Mouse (Mus musculus) kidney, embryonic 15.5 days (tissue): ENCODE results near the gene Jazf1. TPM values are rescaled to one million over a fixed set of nuclear protein-coding genes. Genes with fewer than 3 reads are reported as not detected.

Experiments
- ATAC-seq: fragments of 200-750 bp; cut with Nextera tagmentation; replicated peaks from 2 replicates; pipeline ENCODE4 v1.8.0; 2017; ENCODE audit warnings: moderate TSS enrichment; ENCODE audit not compliant: low FRiP score
- H3K27ac ChIP-seq: fragments of 300-500 bp; sonication (generic); 2 replicates; pipeline ENCODE4 v1.5.1; 2015; ENCODE audit warnings: mild to moderate bottlenecking, inconsistent platforms
- H3K27me3 ChIP-seq: fragments of 300-500 bp; sonication (generic); 2 replicates; pipeline ENCODE4 v1.6.1; 2015; ENCODE audit warnings: inconsistent platforms
- H3K36me3 ChIP-seq: fragments of 300-500 bp; sonication (generic); 2 replicates; pipeline ENCODE4 v1.6.1; 2015; ENCODE audit warnings: inconsistent platforms
- H3K4me1 ChIP-seq: fragments of 300-500 bp; sonication (generic); 2 replicates; pipeline ENCODE4 v1.6.1; 2015; ENCODE audit warnings: inconsistent platforms
- H3K4me2 ChIP-seq: fragments of 300-500 bp; sonication (generic); 2 replicates; pipeline ENCODE4 v1.6.1; 2015; ENCODE audit warnings: moderate library complexity, mild to moderate bottlenecking, inconsistent platforms
- H3K4me3 ChIP-seq: fragments of 300-500 bp; sonication (generic); replicated peaks from 2 replicates; pipeline ENCODE4 v1.5.1; 2015; ENCODE audit warnings: mild to moderate bottlenecking, inconsistent platforms
- H3K9ac ChIP-seq: fragments of 300-500 bp; sonication (generic); 2 replicates; pipeline ENCODE4 v1.6.1; 2015; ENCODE audit warnings: mild to moderate bottlenecking, inconsistent platforms
- H3K9me3 ChIP-seq: fragments of 300-500 bp; sonication (generic); replicated peaks from 2 replicates; pipeline ENCODE4 v1.6.1; 2016; ENCODE audit warnings: inconsistent platforms
- WGBS: fragments of 180-500 bp; shearing (Covaris S2); methylation state at CpG from one replicate; pipeline ENCODE4 v1.1.7; 2015; ENCODE audit warnings: mixed read lengths; 5-methylcytosine and 5-hydroxymethylcytosine counted together
- polyA plus RNA-seq: library from polyadenylated mRNA; unstranded; fragments of >200 nt; fragmentation: Nextera tagmentation; extraction: Ambion mirVana; gene quantifications from 2 replicates; pipeline ENCODE4 v1.2.1, GENCODE M21; 2015

Gene Jazf1
- polyA plus RNA-seq, 1 experiment from 2014 or later: 3.9 TPM

GRCm38 (mm10) chr6:52836201-52836950, 232.1 kb downstream of the Jazf1 start:
- H3K4me3 ChIP-seq: no peak overlapping the region
- H3K4me2 ChIP-seq: no peak overlapping the region
- ATAC-seq: peak; percentile 62; the same call in 1 of the 2 replicates
- no peaks in the 10 kb centered on the region for H3K9me3 ChIP-seq
- no peaks in the 10 kb centered on the region for H3K36me3 ChIP-seq
- H3K9ac ChIP-seq: no peak overlapping the region
- H3K27me3 ChIP-seq: peaks cover 21% of the 10 kb centered on the region
- H3K27ac ChIP-seq: no peak overlapping the region
- 51% methylated on average over 15 of the region's 15 CpGs for WGBS
- peaks cover 36% of the 10 kb centered on the region for H3K4me1 ChIP-seq

GRCm38 (mm10) chr6:52827752-52828277, 240.6 kb downstream of the Jazf1 start:
- Histone ChIP-seq H3K4me3 (no peak overlapping the region), H3K9ac (no peak overlapping the region), H3K27ac (no peak overlapping the region), H3K4me2 (no peak overlapping the region), H3K27me3 (0 out of 2 replicates have a peak, but pooled peaks cover 10% of the 10 kb centered on the region), H3K4me1 (peaks cover 7% of the 10 kb centered on the region; the same call in 1 of the 2 replicates), H3K9me3 (no peaks in the 10 kb centered on the region), H3K36me3 (no peaks in the 10 kb centered on the region)
- ATAC-seq: no peak
- 87% methylated on average over 2 of the region's 2 CpGs for WGBS

- H3K9me3 ChIP-seq: no peaks in the 10 kb centered on the region
- H3K36me3 ChIP-seq: no peaks in the 10 kb centered on the region
- no peak overlapping the region for H3K9ac ChIP-seq
- no peak overlapping the region for H3K4me2 ChIP-seq
- WGBS: 72% methylated on average over 5 of the region's 5 CpGs
- no peak overlapping the region for H3K27ac ChIP-seq
- H3K27me3 ChIP-seq: 0 out of 2 replicates have a peak, but pooled peaks cover 6% of the 10 kb centered on the region
- H3K4me3 ChIP-seq: no peak overlapping the region
- H3K4me1 ChIP-seq: peaks cover 7% of the 10 kb centered on the region; the same call in 1 of the 2 replicates
- no peak for ATAC-seq
Observed at GRCm38 (mm10) chr6:52825535-52825934, 242.9 kb downstream of the Jazf1 start.

GRCm38 (mm10) chr6:52824977-52825482, 243.4 kb downstream of the Jazf1 start:
- no peak for ATAC-seq
- Histone ChIP-seq H3K27ac (no peak overlapping the region), H3K4me2 (no peak overlapping the region), H3K36me3 (no peaks in the 10 kb centered on the region), H3K9ac (no peak overlapping the region), H3K9me3 (no peaks in the 10 kb centered on the region), H3K4me1 (peaks cover 7% of the 10 kb centered on the region; the same call in 1 of the 2 replicates), H3K4me3 (no peak overlapping the region), H3K27me3 (0 out of 2 replicates have a peak, but pooled peaks cover 6% of the 10 kb centered on the region)
- 77% methylated on average over 3 of the region's 3 CpGs for WGBS

GRCm38 (mm10) chr6:52823064-52823463, 245.4 kb downstream of the Jazf1 start:
- Histone ChIP-seq H3K27ac (no peak overlapping the region), H3K4me3 (no peak overlapping the region), H3K4me1 (peaks cover 12% of the 10 kb centered on the region; the same call in 1 of the 2 replicates), H3K9ac (no peak overlapping the region), H3K9me3 (no peaks in the 10 kb centered on the region), H3K4me2 (no peak overlapping the region), H3K27me3 (peaks cover 12% of the 10 kb centered on the region; the same call in 1 of the 2 replicates), H3K36me3 (no peaks in the 10 kb centered on the region)
- no peak for ATAC-seq
- 12% methylated on average over 7 of the region's 7 CpGs for WGBS

- H3K9ac ChIP-seq: no peak overlapping the region
- H3K9me3 ChIP-seq: no peaks in the 10 kb centered on the region
- 60% methylated on average over 2 of the region's 2 CpGs for WGBS
- ATAC-seq: no peak
- H3K27ac ChIP-seq: no peak overlapping the region
- no peaks in the 10 kb centered on the region for H3K36me3 ChIP-seq
- H3K4me2 ChIP-seq: no peak overlapping the region
- H3K4me3 ChIP-seq: no peak overlapping the region
- H3K4me1 ChIP-seq: peaks cover 14% of the 10 kb centered on the region; the same call in 1 of the 2 replicates
- H3K27me3 ChIP-seq: peaks cover 10% of the 10 kb centered on the region; the same call in 1 of the 2 replicates
Observed at GRCm38 (mm10) chr6:52822625-52823024, 245.8 kb downstream of the Jazf1 start.

GRCm38 (mm10) chr6:52819353-52819752, 249.1 kb downstream of the Jazf1 start:
- Histone ChIP-seq H3K9me3 (no peaks in the 10 kb centered on the region), H3K36me3 (no peaks in the 10 kb centered on the region), H3K4me1 (peaks cover 18% of the 10 kb centered on the region), H3K9ac (no peak overlapping the region), H3K27ac (no peak overlapping the region), H3K4me3 (no peak overlapping the region), H3K27me3 (peaks cover 6% of the 10 kb centered on the region; the same call in 1 of the 2 replicates), H3K4me2 (no peak overlapping the region)
- WGBS: 82% methylated on average over 8 of the region's 8 CpGs
- ATAC-seq: no peak

- ATAC-seq: no peak
- no peak overlapping the region for H3K27ac ChIP-seq
- no peak overlapping the region for H3K4me3 ChIP-seq
- H3K9ac ChIP-seq: no peak overlapping the region
- no peak overlapping the region for H3K4me2 ChIP-seq
- 79% methylated on average over 4 of the region's 4 CpGs for WGBS
- H3K4me1 ChIP-seq: peaks cover 12% of the 10 kb centered on the region
- peaks cover 6% of the 10 kb centered on the region; the same call in 1 of the 2 replicates for H3K27me3 ChIP-seq
- no peaks in the 10 kb centered on the region for H3K36me3 ChIP-seq
- no peaks in the 10 kb centered on the region for H3K9me3 ChIP-seq
Observed at GRCm38 (mm10) chr6:52818041-52818440, 250.4 kb downstream of the Jazf1 start.

GRCm38 (mm10) chr6:52817203-52817874, 251.1 kb downstream of the Jazf1 start:
- ATAC-seq: no peak
- H3K27me3 ChIP-seq: peaks cover 6% of the 10 kb centered on the region; the same call in 1 of the 2 replicates
- H3K27ac ChIP-seq: no peak overlapping the region
- WGBS: 70% methylated on average over 10 of the region's 10 CpGs
- peaks cover 11% of the 10 kb centered on the region for H3K4me1 ChIP-seq
- H3K9me3 ChIP-seq: no peaks in the 10 kb centered on the region
- H3K4me3 ChIP-seq: no peak overlapping the region
- H3K36me3 ChIP-seq: no peaks in the 10 kb centered on the region
- H3K4me2 ChIP-seq: no peak overlapping the region
- H3K9ac ChIP-seq: no peak overlapping the region

- H3K27me3 ChIP-seq: no peaks in the 10 kb centered on the region
- no peak for ATAC-seq
- H3K4me3 ChIP-seq: no peak overlapping the region
- 95% methylated on average over 3 of the region's 3 CpGs for WGBS
- no peak overlapping the region for H3K9ac ChIP-seq
- no peak overlapping the region for H3K27ac ChIP-seq
- H3K9me3 ChIP-seq: no peaks in the 10 kb centered on the region
- peaks cover 14% of the 10 kb centered on the region for H3K4me1 ChIP-seq
- H3K4me2 ChIP-seq: no peak overlapping the region
- no peaks in the 10 kb centered on the region for H3K36me3 ChIP-seq
Observed at GRCm38 (mm10) chr6:52805237-52805856, 263.1 kb downstream of the Jazf1 start.

- WGBS: 48% methylated on average over 9 of the region's 9 CpGs
- no peaks in the 10 kb centered on the region for H3K9me3 ChIP-seq
- H3K9ac ChIP-seq: no peak overlapping the region
- H3K36me3 ChIP-seq: no peaks in the 10 kb centered on the region
- H3K4me2 ChIP-seq: peak overlapping the region; percentile 18; the same call in 1 of the 2 replicates
- ATAC-seq: no peak
- no peak overlapping the region for H3K4me3 ChIP-seq
- peaks cover 20% of the 10 kb centered on the region for H3K4me1 ChIP-seq
- no peaks in the 10 kb centered on the region for H3K27me3 ChIP-seq
- no peak overlapping the region for H3K27ac ChIP-seq
Observed at GRCm38 (mm10) chr6:52802181-52802580, 266.2 kb downstream of the Jazf1 start.
